Mouse (Mus musculus) central nervous system, embryonic 14 days (tissue): ENCODE results near the gene Camkk2. TPM values are rescaled to one million over a fixed set of nuclear protein-coding genes. Genes with fewer than 3 reads are reported as not detected.

Experiments
- polyA plus RNA-seq: library from polyadenylated mRNA; depleted of rRNA; stranded (reverse); fragments of >200 nt; gene quantifications from 2 replicates; pipeline ENCODE4 v1.2.3, GENCODE M21; 2012; rRNA removed

The Camkk2 gene
- polyA plus RNA-seq: 50.2 and 53.3 TPM in 2 replicates

DNA sequence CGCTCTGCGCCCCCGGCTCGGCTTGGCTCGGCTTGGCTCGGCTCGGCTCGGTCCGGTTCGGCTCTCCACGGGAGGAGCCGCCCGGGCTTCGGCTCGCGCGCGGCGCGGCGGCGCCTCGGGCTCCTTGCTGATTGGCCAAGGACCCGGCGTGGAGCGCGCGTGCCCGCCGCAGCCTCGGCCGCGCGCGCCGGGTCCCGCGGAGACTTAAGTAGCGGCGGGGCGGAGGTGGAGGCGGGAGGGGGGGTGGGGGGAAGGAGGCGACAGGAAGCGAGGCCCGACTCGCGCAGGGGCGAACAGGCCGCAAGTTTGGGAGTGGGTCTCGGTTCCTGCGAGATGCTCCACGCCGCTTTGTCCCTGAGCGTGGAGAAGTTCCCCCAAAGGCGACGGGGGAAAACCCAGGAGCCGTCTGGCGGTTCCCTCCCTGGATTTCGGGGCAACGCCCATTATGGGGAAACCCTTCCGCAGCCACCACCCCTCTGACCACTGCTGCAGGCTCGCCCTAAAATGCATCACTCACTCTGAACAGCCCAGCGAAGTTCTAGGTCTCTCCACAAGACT is at the start of gene Camkk2:
Gene Camkk2, minus strand, starts transcription at position 133 of the 558 bp plus-strand sequence.

DNA sequence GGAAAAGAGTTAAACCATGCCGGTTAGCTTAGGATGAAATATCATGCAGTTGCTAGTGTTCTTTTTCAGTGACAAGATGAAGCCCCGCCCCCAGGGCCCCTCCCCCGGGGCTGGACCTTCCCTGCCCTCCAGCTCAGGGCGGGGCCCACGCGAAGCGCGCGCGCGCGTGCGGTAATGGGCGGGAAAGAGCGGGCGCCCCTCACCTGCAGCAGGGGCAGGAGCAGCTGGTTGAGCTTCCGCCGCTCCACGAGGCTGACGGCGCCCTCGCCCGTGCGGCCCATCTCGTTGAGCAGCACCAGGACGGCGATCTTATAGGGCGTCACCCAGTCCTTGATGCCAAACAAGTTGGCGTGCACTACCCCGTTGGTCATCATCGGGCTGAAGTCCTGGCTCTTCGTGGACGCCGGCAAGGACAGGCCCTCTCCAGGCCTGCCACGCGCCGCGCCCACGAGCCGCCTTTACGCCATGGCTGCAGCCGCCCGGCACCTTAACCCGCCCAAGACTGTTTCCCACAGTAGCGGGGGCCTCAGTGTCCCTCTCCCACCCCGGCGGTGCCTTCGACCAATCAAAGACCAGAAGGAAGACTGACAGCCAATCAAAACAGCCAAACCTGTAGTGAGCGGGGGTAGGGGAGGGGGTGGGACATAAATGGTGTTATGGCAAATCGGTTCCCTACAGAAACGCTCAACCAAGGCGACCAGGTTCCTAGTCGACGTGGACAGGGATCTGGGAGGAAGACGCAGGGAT is 41.7 kb upstream of the Camkk2 start, which contains the start of gene Anapc5:
Gene Anapc5, minus strand, starts transcription at position 563 of the 747 bp plus-strand sequence.

DNA sequence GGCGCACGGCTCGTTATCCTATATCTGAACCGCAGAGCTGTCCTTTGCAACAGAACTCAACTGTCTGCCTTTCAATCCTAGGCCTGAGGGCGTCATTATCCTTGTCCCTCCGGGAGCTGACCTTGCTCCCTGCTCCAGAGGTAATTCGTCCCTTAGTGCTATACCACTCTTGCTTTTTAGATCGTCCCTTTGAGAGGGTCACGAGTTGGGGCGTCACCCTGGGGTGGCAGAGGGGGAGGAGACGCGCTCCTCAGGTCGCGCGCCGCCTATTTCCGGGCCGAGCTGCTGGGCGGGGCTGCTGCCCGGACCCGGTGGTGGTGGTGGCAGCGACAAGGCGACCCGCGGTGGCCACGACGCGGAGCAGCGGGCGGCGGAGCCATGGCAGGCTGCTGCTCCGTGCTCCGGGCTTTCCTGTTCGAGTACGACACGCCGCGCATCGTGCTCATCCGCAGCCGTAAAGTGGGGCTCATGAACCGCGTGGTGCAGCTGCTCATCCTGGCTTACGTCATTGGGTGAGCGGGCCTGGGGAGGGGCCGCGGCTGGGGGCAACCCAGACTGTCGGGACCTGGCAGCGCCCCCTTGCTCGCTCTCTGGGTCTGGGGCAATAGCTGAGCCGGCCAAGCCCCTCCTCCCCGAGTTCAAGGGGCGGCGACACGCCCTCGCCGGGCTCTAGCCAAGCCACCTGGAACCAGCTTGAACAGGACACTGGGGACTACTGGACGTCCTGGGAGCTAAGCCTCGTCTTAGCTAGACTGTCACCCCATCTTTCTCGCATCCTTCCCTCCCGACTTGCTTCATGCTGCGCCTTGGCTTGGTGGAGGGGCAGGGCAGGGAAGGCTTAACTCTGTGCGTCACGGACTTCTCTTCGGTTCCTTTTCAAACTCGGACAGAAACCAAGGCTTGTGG is 71.7 kb downstream of the Camkk2 start, which contains the start of gene P2rx4:
Gene P2rx4, plus strand, starts transcription at position 269 of the 906 bp plus-strand sequence.

Other genes starting within 250 kb of the Camkk2 start
- 29.1 and 31.4 TPM in 2 replicates for gene Ift81, start 164.9 kb downstream of the Camkk2 start, polyA plus RNA-seq
- gene P2rx7, start 135.5 kb downstream of the Camkk2 start, polyA plus RNA-seq: 4.3 and 6.2 TPM in 2 replicates
- gene P2rx4, start 71.9 kb downstream of the Camkk2 start, polyA plus RNA-seq: 10.0 and 11.9 TPM in 2 replicates
- gene Anapc5, start 41.9 kb upstream of the Camkk2 start, polyA plus RNA-seq: 648 and 686 TPM in 2 replicates
- 33.9 and 38.7 TPM in 2 replicates for gene Rnf34, start 70.6 kb upstream of the Camkk2 start, polyA plus RNA-seq
- 79.0 and 91.3 TPM in 2 replicates for gene Kdm2b, start 210.4 kb upstream of the Camkk2 start, polyA plus RNA-seq
- gene Orai1, start 235.7 kb upstream of the Camkk2 start, polyA plus RNA-seq: 15.2 and 16.0 TPM in 2 replicates